Mouse (Mus musculus) urinary bladder, adult 18-20 months (tissue): Measurements from ENCODE around the gene Tanc1.
"Not testable (repeated sequence)": the region's sequence is repeated elsewhere in the genome, so short reads cannot be mapped to it uniquely, and the experiment has no call there.

Experiments used
- DNase-seq, 2 experiments: peaks; one replicate each; pipeline ENCODE4 v3.0.0; 2022; ENCODE audit warnings: low spot score in 2 of 2, mixed read lengths in 2 of 2

Tanc1 gene

DNA sequence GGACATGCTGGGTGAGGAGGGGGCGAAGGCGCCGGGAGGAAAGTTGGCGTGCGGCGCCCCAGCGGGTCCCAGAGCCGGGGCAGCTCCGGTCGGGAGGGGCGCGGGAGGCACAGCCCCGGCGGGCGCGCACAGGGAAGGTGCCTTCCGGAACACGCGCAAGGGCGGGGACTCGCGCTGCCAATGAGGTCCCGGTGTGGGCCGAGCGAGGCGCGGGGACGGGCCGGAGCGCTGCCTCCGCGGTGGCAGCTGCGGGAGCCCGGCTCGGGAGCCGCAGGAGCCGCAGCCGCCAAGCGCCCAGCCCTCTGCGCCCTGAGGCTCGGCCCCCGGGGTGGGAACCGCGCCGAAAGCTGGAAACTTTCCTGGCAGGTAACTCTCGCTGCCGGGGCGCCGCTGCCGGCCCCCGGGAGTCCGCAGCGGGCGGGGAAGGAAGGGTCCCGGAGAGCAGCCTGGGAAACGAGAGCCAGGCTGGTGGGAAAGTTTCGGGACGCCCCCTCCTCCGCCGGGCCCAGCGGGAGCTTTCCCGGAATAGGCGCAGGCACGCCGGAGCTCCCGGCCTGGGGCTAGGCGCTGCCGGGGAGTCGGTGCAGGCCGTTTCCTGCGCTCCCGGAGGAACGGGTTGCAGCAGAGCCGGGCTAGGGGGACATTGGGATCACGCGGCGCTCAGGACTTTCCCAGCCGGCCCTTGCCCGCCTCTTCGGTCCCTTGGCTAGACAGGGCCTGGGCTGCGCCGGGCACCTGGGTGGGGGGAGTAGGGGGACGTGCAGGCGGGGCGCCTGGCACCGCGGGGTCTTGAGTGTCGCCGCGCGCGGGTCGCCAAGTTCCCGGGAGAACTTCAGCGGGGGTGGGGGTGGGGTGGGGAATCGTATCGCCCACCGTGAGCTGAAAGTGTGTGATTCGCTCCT lies at the start of gene Tanc1:
Gene Tanc1, plus strand, starts transcription at position 212 of the 902 bp plus-strand sequence.
- DNase-seq: peak; percentile 84 to 87

DNA sequence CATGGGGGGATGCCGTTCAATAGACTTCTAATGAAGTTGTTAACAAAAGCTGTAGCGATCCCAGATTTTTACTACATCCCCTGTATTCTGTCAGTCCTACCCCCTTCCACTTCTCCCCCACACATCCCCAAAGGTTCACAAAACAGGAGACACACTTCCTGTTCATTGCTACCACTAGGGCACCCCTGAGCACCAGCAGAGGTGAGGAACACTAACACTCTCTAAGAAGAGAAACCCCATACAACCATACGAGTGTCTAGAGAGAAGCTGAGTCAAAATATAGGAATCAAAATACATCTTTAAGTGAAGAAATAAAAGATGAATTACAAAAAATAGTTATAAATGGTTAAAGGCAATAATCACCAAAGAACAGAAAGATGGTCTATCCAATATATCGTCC lies 49.6 kb upstream of the Tanc1 start:
- DNase-seq: no peak

DNA sequence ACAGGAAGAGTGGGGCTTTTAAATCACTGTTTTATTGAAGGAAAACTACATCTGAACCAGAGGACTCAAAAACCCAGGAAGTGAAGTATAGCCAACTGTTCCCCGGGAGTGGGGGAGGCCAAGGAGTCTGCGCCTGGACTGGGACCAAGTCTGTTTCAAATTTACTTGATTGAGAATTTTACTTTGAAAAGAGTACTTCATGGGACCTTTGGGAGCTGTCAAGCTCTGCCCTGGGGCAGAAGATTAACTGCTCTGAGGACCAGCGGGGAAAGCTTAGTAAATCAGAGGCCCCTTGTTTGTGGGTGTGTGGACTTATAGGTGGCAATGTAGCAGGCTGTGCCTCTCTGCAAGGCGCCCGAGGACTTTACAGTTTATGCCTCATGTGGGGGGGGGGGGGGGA lies 49.1 kb upstream of the Tanc1 start:
- no peak for DNase-seq

DNA sequence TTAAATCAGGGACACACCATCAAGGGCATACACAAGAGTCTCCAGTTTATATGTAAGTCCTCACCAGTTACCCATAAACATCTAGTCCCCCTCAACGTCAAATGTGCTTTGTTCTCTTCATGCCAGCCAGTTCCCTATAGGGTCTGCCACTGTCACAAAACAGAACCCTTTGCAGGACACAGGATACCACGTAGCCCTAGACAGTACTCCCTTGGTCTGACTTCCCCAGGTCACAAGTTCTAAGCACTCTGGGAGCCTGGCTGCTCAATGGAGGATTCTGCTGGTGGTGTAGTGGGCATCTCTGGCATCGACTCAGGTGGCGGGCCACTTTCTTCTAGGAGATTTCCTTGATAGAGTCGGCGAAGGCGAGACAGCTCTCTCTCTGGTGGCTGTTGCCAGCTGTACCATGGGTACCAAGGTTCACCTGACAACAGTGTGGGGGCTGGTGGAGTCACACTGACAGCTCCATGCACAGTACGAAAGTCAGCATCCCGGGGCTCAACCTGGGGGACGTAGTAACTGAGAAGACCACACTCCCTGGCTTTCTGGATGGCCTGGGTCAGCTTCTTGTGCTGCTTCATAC lies 47.7 kb upstream of the Tanc1 start:
- DNase-seq: not testable (repeated sequence)

DNA sequence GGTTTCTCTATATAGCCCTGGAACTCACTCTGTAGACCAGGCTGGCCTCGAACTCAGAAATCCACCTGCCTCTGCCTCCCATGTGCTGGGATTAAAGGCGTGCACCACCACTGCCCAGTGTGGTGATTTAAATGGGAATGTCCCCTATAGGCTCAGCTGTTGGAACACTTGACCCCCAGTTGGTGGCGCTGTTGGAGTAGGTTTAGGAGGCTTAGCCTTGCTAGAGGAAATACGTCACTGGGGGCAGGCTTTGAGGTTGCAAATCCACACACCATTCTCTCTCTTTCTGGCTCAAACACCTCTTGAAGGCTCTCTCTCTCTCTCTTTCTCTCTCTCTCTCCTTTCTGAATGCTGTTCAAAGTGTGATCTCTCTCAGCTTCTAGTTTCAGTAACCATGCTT lies 46.9 kb upstream of the Tanc1 start:
- no peak for DNase-seq

DNA sequence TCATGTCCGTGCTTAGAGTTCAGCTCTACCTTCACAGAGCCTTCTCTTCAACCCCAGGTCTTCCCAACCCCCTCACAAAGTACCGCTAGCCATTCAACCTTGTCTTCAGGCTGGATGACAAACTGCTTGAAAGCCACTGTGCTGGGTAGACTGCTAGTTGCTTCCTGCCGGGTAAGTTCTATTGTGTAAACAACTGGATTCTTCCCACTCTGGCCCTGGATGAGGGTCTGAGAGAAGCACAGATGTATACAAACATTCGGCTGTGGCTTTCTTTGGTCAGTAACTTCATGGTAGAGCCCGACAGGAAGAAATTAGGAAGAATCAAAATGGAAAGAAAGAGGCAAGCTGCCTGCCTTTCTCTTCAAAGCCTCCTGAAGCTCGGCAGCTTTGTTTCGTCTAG lies 30.9 kb upstream of the Tanc1 start:
- no peak for DNase-seq

DNA sequence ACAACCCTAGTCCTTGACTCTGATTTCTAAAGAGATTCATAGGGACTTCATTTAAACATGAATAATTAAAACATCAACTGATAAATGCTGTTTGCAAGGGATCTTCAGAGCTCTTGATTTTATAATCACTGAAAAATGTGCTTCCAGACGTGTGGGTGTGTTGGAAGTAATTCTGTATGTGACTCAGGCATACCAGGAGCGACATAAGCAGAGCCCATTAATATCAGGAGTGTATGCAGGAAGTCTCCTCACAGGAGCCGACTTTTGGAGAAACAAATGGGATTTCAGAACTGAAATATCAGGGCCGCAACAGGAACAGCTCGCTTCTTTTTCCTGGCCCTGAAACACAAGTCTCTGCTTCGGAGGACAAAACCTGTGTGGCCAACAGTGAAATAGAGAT lies 27.9 kb upstream of the Tanc1 start:
- no peak for DNase-seq

DNA sequence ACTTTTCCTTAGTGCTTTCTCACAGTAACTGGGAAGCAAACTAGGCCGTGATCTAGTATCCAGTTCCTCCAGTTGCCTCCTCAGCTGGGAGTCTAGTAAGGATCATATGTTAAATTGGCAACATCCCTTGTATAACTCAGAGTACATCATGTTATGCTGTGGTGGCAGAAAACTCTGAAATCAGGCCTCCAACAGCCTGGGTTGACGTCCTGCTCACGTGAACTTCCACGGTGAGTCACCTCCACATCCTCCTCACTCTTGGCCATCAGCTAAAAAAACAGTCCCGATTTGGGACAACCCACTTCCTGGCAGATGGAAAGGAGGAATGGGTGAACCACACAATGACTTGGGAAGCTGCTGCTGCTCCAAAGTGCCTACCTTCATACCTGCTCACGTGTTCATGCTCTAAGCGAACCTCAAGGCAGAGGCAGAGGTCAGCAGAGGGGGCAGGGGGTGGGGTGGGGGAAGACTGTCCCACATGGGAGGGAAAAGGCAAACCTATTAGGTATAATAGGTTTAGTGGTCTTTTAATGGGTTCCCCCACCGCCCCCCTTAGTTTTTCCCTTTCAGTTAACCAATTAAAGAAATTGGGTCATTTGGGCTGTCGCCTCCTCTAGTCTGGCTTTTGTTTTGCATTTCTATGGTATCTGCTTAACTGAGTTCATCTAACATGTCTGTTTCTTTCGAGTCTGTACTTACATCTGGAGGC lies 24.3 kb upstream of the Tanc1 start:
- DNase-seq: no peak

DNA sequence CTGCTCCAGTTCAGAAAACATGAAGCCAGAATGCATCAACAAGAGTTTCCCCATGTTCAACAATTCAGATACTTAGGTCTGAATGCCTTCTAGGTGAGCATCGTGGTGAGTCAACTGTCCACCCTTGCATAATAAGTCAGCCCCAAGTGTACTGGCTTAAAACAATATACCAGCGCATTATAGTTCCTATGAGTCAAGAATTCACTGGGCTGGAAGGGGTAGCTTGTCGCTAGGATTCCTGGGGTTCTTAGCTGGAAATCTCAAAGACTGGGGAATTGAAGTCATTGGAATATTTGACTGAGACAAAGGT lies 23.8 kb upstream of the Tanc1 start:
- DNase-seq: no peak

DNA sequence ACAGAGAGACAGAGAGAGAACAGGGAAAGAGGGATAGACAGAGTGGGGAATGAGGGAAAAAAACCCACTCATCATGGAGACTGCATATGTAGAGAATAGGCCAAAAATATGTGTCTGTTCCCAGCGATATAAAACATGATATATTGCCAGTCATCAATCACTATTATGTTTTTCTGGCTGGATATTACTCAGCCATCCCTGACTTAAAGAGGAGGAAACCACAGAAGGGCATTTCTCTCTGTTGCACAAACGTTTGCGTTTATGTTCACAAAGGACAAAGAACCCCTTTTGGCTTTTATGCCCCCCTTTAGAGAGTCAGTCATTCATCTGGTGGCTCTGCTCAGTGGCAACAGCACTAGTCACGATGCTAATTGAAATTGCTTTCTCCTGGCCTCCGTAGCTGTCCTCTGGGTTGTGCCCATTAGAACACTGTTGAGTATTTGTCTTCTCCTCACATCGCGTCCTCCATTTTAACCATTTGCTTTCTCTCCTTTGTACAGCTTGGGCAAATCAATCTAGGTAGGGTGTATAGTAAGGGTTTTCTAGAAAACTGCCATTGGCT lies 18.4 kb upstream of the Tanc1 start:
- DNase-seq: no peak

DNA sequence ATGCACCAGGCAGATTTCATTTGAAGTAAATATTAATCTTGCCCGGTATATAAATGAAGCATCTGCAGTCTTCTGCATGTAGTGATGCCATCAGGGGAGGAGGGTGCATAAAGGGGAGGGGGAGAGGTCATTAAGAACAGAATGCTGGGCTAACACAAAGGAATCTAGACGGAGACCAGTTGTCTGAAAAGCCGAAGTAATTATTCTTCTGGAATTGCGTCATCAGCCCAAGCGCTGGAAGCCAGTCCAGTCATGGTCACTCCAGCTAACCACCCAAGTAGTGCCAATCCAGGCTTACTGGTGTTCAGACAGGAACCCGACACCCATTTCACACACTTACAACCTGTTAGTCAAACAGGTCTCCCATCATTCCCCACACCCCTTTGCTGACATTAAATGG lies 17.7 kb upstream of the Tanc1 start:
- no peak for DNase-seq

DNA sequence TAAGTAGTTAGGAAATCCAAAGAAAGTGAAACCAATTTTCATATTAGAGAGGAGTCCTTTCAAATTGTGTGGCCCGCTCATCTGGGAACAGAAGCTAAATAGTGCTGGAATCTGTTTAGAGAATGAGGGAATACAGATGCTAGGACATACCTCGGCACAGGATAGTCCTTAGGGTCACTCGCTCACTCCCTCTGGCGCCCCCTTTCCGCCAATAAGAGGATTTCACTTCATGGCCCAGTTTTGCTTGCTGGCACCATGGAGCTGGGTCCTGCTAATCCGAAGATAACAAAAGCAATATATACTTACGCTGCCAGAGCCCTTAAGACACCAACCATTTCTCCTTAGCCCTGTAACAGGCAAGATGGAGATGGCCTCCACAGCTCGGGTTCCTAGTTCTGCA lies 15.3 kb upstream of the Tanc1 start:
- no peak for DNase-seq

DNA sequence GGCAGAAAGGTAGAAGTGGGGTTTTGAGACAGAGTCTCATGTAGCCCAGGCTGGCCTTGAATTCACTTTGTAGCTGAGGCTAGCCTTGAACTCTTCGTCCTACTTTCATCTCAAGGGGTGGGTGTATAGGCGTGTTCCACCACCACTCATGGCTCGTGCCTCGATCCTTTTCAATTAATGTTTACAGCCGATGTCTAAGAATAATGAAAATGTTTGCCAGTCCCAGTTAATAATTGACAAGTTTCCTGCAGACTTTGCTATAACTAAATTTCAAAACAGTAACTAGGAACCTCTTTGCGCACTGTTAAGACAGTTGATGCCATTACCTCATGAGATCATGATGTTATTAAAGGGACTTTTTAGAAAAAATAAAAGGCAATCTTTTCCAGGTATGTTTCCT lies 13.6 kb upstream of the Tanc1 start:
- no peak for DNase-seq

DNA sequence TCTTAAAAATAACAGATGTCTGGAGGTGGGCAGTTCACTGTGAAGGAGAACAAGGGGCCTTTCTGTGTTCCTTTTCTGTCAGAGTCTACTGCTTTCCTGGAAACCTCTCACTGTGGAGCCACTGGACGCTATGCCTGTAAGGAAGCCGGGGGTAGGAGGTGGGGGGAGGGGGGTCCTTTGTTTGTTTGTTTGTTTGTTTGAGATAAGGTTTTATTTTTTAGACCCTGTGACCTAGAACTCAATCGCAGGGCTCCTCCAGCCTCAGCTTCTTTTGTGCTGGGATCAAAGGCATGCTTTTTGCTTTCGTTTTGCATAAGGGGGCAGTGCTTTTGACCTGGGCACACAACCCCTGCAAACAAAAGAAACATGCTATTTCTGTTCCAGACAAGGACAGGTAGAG lies 12.9 kb upstream of the Tanc1 start:
- DNase-seq: no peak

DNA sequence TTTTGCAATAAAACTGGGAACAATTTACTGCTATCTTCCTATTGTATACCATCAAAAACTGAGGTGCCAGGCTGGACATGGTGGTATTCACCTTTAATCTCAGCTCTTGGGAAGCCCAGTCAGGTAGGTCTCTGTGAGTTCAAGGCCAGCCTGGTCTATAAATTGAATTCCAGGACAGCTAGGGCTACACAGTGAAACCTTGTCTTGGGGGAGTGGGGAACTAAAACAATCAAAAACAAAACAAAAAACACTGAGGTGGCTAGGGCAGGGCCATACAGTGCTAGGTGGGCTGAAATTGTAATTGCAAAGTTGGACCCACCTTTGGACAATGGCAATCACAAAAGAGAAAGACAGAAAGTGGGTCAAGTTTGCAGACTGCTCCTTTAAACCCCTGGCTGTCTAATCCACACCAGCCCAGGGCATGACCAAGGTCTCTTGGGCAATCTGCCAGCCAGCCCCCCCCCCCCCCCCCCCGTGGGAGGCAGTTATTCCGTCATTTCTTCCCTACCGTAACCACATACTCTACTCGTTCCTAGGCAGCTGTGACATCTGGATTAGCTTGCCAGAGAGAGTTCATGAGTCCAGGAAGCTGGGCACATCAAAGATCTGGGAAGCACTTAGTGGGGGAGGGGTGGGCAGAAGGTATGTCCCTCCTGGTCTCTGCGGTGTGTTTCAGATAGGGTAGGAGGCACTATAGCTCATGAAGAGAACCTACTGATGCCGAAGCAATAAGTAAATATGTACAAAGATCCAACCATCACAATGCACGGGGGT lies 12.3 kb upstream of the Tanc1 start:
- no peak for DNase-seq

DNA sequence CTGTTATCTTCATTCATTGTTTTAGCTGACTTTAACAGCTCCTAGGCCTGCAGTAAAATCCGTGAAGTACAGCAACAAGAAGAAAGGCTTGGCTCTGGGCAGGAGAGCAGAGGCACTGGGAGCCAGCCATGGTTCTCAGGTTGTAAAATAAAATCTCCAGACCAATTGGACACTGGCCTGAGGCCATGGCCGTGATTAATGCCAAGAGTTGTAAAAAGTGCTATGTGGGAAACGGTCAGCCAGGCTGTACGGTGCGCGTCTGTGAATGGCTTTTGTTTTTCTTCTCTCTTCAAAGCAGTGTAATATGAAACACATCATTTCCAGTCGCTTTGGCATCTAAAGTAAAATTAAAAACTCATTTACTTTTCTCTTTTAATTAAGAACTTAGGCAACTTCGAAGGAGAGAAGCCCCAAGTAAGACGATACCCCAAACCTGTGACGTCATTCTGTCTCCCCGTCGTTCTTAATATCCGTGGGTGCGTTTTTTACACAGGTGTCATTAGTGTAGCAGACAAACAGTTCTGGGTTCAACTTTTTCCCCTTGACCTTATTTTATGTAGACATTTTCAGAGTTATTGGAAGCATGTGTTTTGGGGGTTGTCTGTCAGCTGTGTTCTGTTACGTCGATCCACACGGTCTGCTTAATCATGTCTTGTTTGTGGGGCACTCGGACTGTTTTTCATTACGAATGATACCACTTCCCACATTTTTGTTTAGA lies 11.6 kb upstream of the Tanc1 start:
- DNase-seq: peak in 1 of 2 experiments; percentile 36

DNA sequence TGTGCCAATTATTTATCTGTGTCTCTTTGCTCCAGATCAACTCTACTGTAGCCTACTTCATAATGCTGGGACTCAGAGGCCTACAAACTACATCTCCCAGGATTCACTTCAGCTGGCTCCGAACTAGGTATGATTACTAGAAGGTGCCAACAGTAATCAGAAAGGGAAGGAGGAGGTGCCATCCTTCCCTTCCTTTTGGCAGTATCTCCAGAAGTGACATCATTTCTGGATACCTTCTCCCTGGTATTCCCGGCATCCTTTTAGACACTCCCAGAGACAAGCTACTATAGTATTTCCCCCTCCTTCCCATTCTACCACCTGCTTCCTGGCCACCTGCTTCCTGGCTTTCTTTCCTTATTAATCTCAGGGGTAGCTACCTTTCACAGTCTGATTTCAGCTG lies 10.9 kb upstream of the Tanc1 start:
- DNase-seq: no peak

DNA sequence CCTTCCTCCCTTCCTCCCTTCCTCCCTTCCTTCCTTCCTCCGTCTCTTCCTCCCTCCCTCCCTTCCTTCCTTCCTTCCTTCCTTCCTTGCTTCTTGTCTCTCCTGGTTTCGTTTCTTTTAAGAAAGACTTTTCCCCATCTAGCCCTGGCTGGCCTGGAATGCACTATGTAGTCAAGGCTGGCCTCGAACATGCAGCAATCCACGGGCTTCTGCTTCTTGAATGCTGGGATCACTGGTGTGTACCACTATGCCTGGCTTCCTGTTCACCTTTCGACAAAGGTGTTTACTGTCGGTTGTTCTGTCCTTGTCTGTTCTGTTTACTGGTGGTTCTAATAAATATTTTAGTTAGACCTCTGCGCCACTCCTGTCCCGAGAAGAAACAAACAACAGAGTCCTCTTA lies 10.4 kb upstream of the Tanc1 start:
- no peak for DNase-seq

DNA sequence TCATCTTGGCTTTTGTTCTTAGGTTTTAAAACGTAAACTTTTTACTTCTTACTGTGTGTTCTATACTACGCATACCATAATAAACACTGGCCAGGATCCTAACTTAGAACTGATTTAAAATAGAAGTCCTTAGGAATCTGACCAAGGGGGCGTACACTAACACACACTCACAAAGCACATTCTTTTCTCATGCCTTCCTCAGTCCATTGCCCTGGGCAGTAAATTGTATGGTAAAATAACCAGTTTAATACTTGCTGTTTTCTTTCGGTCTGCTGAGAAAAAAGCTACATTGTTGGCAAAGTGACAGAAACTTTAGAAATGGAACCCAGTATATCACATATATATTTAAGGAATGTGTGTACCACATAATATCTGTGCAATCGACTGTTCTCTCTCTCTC lies 2.9 kb upstream of the Tanc1 start:
- no peak for DNase-seq

DNA sequence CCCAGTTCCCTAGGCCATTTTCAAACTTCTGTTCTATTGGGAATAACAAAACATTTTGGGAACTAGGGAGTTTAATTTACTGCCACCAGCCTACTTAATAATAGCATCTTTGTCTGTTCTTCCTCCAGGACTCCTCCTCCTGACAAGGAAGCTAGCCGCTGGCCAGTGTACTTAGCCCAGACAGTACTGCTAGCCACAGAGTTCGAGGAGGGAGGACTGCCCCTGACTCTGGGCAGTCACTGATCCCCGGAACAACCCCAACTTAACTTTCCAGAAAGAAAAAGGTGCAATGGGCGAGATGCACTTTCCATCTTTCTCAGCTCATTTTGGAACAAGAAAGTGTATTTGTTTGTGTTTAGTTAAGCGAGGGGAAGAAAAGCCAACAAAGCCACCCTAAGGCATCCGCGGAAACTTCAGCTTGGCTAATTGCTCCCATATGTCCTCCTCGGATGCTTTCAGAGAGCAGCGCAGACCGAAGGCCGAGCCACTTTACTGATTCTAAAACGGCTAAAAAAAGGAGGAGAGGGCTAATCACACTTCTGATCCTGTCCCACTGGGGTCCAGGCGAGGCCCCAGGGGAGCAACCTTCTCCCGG lies 529 bp upstream of the Tanc1 start:
- no peak for DNase-seq
